Mouse (Mus musculus) hindbrain, embryonic 10.5 days (tissue): ENCODE measurements around the gene Mgat5. TPM values are rescaled to one million over a fixed set of nuclear protein-coding genes. Genes with fewer than 3 reads are reported as not detected.

ENCODE experiments used
- DNase-seq: peaks from one replicate; pipeline ENCODE4 v3.0.0-alpha.2; 2017; ENCODE audit warnings: low spot score
- H3K27ac ChIP-seq: fragments of 300-500 bp; sonication (generic); 2 replicates; pipeline ENCODE4 v1.5.1; 2016; ENCODE audit warnings: mild to moderate bottlenecking, moderate library complexity
- H3K27me3 ChIP-seq: fragments of 300-500 bp; sonication (generic); 2 replicates; pipeline ENCODE4 v1.6.1; 2016; ENCODE audit warnings: mild to moderate bottlenecking; ENCODE audit not compliant: poor library complexity, insufficient read depth, severe bottlenecking
- H3K36me3 ChIP-seq: fragments of 300-500 bp; sonication (generic); 2 replicates; pipeline ENCODE4 v1.6.1; 2016; ENCODE audit warnings: mild to moderate bottlenecking, moderate library complexity
- H3K4me1 ChIP-seq: fragments of 300-500 bp; sonication (generic); replicated peaks from 2 replicates; pipeline ENCODE4 v1.6.1; 2016; ENCODE audit warnings: mild to moderate bottlenecking
- H3K4me3 ChIP-seq: fragments of 300-500 bp; sonication (generic); 2 replicates; pipeline ENCODE4 v1.5.1; 2016; ENCODE audit warnings: mild to moderate bottlenecking, moderate library complexity
- H3K9me3 ChIP-seq: fragments of 300-500 bp; sonication (generic); 2 replicates; pipeline ENCODE4 v1.6.1; 2016; ENCODE audit warnings: mild to moderate bottlenecking, moderate library complexity
- WGBS: fragments of 180-500 bp; shearing (Covaris S2); methylation state at CpG from one replicate; pipeline ENCODE4 v1.1.7; 2016; 5-methylcytosine and 5-hydroxymethylcytosine counted together
- polyA plus RNA-seq: library from polyadenylated mRNA; unstranded; fragments of >200 nt; fragmentation: Nextera tagmentation; extraction: Ambion mirVana; gene quantifications from 2 replicates; pipeline ENCODE4 v1.2.1, GENCODE M21; 2016

Mgat5 gene
- polyA plus RNA-seq, 1 experiment from 2014 or later, result 7.0 TPM

- Histone ChIP-seq H3K9me3 (no peaks in the 10 kb centered on the region), H3K27ac (peak overlapping the region; percentile 90), H3K36me3 (no peaks in the 10 kb centered on the region), H3K4me3 (peak overlapping the region; percentile 84), H3K27me3 (no peaks in the 10 kb centered on the region), H3K4me1 (peaks cover 39% of the 10 kb centered on the region)
- no peak for DNase-seq
- under 1% methylated on average over 24 of the region's 24 CpGs for WGBS
Measured at GRCm38 (mm10) chr1:127205501-127206019, 745 bp downstream of the Mgat5 start.

- Histone ChIP-seq H3K27me3 (no peaks in the 10 kb centered on the region), H3K9me3 (no peaks in the 10 kb centered on the region), H3K27ac (peak overlapping the region; percentile 90), H3K4me3 (peak overlapping the region; percentile 84), H3K4me1 (peaks cover 39% of the 10 kb centered on the region), H3K36me3 (no peaks in the 10 kb centered on the region)
- 2% methylated on average over 39 of the region's 39 CpGs for WGBS
- DNase-seq, result peak; percentile 52
Measured at GRCm38 (mm10) chr1:127206020-127206641, 1.3 kb downstream of the Mgat5 start.

GRCm38 (mm10) chr1:127206881-127207555 is 2.2 kb downstream of the Mgat5 start:
- Histone ChIP-seq H3K4me1 (peaks cover 39% of the 10 kb centered on the region), H3K4me3 (peak overlapping the region; percentile 84), H3K36me3 (no peaks in the 10 kb centered on the region), H3K27me3 (no peaks in the 10 kb centered on the region), H3K9me3 (no peaks in the 10 kb centered on the region), H3K27ac (peak overlapping the region; percentile 90)
- no peak for DNase-seq
- WGBS, result 67% methylated on average over 11 of the region's 11 CpGs

GRCm38 (mm10) chr1:127208167-127208566 is 3.4 kb downstream of the Mgat5 start:
- 79% methylated on average over 9 of the region's 9 CpGs for WGBS
- no peak for DNase-seq
- Histone ChIP-seq H3K4me3 (no peak overlapping the region), H3K27ac (no peak overlapping the region), H3K36me3 (no peaks in the 10 kb centered on the region), H3K4me1 (peaks cover 47% of the 10 kb centered on the region), H3K9me3 (no peaks in the 10 kb centered on the region), H3K27me3 (no peaks in the 10 kb centered on the region)

DNA sequence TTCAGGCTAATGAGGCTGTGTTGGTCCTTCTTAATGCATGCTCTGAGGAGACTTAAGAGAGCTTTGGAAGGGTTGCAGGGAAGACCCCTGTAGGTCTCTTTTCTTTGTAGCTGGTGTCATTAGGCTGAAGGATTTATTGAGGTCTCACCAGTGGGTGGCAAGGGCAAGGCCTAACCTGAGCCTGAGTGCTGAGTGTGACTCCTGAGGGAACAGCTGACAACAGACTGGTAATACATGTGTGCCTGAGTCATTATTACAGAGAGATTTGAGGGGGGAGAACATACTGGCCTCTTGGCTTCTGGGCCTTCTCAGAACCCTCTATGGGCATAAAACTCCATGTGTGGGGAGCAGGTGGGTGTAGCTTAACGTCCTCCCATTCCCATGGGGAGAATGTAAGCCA is 8.0 kb downstream of the Mgat5 start:
- 53% methylated on average over 1 of the region's 1 CpGs for WGBS
- no peak overlapping the region for H3K4me3 ChIP-seq
- no peaks in the 10 kb centered on the region for H3K27me3 ChIP-seq
- H3K27ac ChIP-seq, result no peak overlapping the region
- no peaks in the 10 kb centered on the region for H3K36me3 ChIP-seq
- H3K9me3 ChIP-seq, result no peaks in the 10 kb centered on the region
- peaks cover 40% of the 10 kb centered on the region for H3K4me1 ChIP-seq
- DNase-seq, result no peak

DNA sequence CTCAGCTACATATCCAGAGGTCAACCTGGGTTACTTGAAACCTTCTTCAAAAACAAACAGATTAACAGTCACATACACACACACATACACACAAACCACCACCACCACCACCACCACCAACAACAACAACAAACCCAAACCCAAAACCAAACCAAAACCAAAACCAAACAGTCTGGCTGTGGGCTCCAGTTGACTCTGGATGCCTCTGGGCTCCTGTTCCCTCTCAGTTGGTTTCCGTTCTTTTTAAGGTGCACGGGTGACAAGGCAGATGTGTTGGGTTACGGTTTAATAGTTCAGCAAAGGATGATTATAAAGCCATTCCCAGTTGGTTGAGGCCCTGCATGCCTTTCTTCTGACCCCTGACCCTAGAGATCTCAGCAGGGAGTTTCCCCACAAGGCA is 8.6 kb downstream of the Mgat5 start:
- 29% methylated on average over 3 of the region's 3 CpGs for WGBS

GRCm38 (mm10) chr1:127214585-127215232 is 9.9 kb downstream of the Mgat5 start:
- peaks cover 29% of the 10 kb centered on the region for H3K4me1 ChIP-seq
- H3K27ac ChIP-seq, result no peak overlapping the region
- no peak for DNase-seq
- WGBS, result 90% methylated on average over 8 of the region's 8 CpGs
- no peak overlapping the region for H3K4me3 ChIP-seq
- no peaks in the 10 kb centered on the region for H3K27me3 ChIP-seq
- no peaks in the 10 kb centered on the region for H3K9me3 ChIP-seq
- no peaks in the 10 kb centered on the region for H3K36me3 ChIP-seq

More for the DNA sequence above, 8.6 kb downstream of the Mgat5 start:
- Histone ChIP-seq H3K27ac (no peak overlapping the region), H3K36me3 (no peaks in the 10 kb centered on the region), H3K4me3 (no peak overlapping the region), H3K27me3 (no peaks in the 10 kb centered on the region), H3K9me3 (no peaks in the 10 kb centered on the region), H3K4me1 (peaks cover 34% of the 10 kb centered on the region)
- DNase-seq, result no peak

GRCm38 (mm10) chr1:127216979-127217378 is 12.2 kb downstream of the Mgat5 start:
- Histone ChIP-seq H3K36me3 (no peaks in the 10 kb centered on the region), H3K9me3 (peaks cover 3% of the 10 kb centered on the region; the same call in 1 of the 2 replicates), H3K4me1 (peaks cover 26% of the 10 kb centered on the region), H3K4me3 (no peak overlapping the region), H3K27ac (no peak overlapping the region), H3K27me3 (no peaks in the 10 kb centered on the region)
- WGBS, result 68% methylated on average over 2 of the region's 2 CpGs
- DNase-seq, result no peak

DNA sequence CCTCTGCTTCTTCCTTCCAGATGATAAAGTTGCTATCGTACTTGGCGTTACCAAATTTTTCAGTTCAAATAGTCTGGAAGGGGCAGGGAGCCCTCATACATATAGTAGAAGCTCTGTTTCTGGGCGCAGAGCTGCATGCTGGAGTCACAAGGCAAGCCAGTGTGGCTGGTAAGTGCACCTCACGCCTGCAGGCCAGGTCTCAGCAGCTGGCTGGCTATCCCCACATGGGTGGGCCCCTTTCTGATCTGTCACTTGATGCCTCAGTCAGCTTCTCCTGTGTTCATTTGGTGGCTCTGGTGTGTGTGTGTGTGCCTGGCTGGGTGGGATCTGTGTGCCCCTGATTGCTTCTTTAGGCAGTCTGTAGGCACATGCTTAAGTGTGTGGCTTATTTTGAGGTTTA is 12.8 kb downstream of the Mgat5 start:
- H3K27ac ChIP-seq, result no peak overlapping the region
- H3K4me1 ChIP-seq, result peaks cover 24% of the 10 kb centered on the region
- peaks cover 3% of the 10 kb centered on the region; the same call in 1 of the 2 replicates for H3K9me3 ChIP-seq
- no peak overlapping the region for H3K4me3 ChIP-seq
- H3K27me3 ChIP-seq, result no peaks in the 10 kb centered on the region
- H3K36me3 ChIP-seq, result no peaks in the 10 kb centered on the region
- no peak for DNase-seq
- WGBS, result 74% methylated on average over 4 of the region's 4 CpGs

GRCm38 (mm10) chr1:127218182-127218581 is 13.4 kb downstream of the Mgat5 start:
- 87% methylated on average over 7 of the region's 7 CpGs for WGBS
- no peak for DNase-seq
- Histone ChIP-seq H3K9me3 (peaks cover 3% of the 10 kb centered on the region; the same call in 1 of the 2 replicates), H3K27me3 (no peaks in the 10 kb centered on the region), H3K4me1 (peaks cover 19% of the 10 kb centered on the region), H3K27ac (no peak overlapping the region), H3K4me3 (no peak overlapping the region), H3K36me3 (no peaks in the 10 kb centered on the region)

- no peak overlapping the region for H3K27ac ChIP-seq
- no peaks in the 10 kb centered on the region for H3K36me3 ChIP-seq
- H3K9me3 ChIP-seq, result peaks cover 3% of the 10 kb centered on the region; the same call in 1 of the 2 replicates
- H3K4me3 ChIP-seq, result no peak overlapping the region
- H3K27me3 ChIP-seq, result no peaks in the 10 kb centered on the region
- no peak for DNase-seq
- WGBS, result 83% methylated on average over 4 of the region's 4 CpGs
- peaks cover 10% of the 10 kb centered on the region for H3K4me1 ChIP-seq
Measured at GRCm38 (mm10) chr1:127219161-127219560, 14.3 kb downstream of the Mgat5 start.

DNA sequence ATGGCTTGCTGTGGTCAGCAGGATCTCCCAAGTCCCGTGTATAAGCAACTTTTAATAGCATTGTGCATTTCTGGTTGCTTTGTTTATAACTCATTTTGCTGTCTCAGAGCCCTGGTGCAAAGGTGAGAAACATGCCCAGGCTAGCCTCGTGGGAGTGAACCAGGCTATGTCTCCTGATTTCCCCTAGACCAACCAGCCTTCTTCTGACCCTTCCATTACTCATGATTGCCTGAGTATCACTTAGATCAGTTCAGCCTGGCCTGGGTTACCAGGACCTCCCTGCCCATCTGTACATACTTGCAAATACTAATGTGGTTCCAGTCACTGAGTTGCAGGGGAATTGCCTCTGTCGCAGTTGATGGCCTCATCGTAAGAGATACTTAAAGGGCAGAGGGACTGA is 14.8 kb downstream of the Mgat5 start:
- H3K36me3 ChIP-seq, result no peaks in the 10 kb centered on the region
- no peak overlapping the region for H3K27ac ChIP-seq
- WGBS, result 93% methylated on average over 4 of the region's 4 CpGs
- H3K4me3 ChIP-seq, result no peak overlapping the region
- H3K9me3 ChIP-seq, result peaks cover 3% of the 10 kb centered on the region; the same call in 1 of the 2 replicates
- no peak for DNase-seq
- no peaks in the 10 kb centered on the region for H3K27me3 ChIP-seq
- H3K4me1 ChIP-seq, result peaks cover 10% of the 10 kb centered on the region
